Mouse (Mus musculus) heart, postnatal 0 days (tissue): ENCODE data around the gene Xrn1.

ENCODE experiments used
- CTCF ChIP-seq: IDR thresholded peaks from 2 replicates; pipeline ENCODE4 v1.5.1; 2016; ENCODE audit warnings: antibody characterized with exemption, control low read depth, low read depth
- EP300 ChIP-seq: IDR thresholded peaks from 2 replicates; pipeline ENCODE4 v1.6.1; 2016; ENCODE audit warnings: antibody characterized with exemption, low read depth

- TF ChIP-seq CTCF (no peak), EP300 (peak; percentile 59; the same call in 1 of the 2 replicates)
Measured at GRCm38 (mm10) chr9:95954585-95955461, at the start of gene Xrn1.
